Mouse (Mus musculus): ENCODE data around the gene Mreg. TPM values are rescaled to one million over a fixed set of nuclear protein-coding genes. Genes with fewer than 3 reads are reported as not detected.
A peak's percentile ranks its signal among the peaks of the same experiment; 100 is the strongest.

Mreg gene
- total RNA-seq, 4 experiments from 2014 or later = 4.6 to 6.9 (median 6.0) TPM

DNA sequence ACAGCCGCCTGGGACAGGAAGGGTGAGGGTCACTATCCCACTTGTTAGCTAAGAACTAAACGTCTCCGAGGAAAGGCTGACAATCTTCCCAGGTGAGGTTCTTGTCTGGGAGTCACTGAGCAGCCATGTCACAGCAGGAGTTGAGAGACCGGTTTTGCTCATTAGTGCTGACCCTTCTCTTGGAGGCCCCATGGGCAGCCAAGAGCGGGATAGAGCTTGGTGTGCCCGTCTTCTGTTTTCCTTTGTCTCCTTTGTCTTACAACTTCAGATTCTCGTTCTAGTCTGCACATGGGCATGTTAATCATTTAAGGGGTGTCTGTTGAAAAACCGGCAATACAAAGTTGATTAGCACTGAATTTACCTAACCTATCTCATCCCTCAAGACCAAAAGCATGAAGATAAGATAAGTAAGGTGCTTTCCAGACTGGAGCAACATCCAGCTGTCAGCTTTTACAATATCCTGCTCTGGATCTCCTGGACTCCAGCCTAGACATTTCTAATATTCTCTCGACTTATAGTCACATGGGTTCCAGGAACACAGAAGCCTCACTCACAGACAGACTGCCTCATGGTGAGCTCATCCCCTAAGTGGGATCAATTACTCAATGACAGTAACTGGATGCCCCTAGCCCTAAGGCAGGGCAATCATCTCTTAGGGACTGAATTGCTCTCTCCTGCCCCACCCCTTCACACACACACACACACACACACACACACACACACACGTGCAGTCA lies 15.3 kb downstream of the Mreg start:
- no peak for DNase-seq (ENCODE audit: low spot score in 2 of 2)

- DNase-seq (ENCODE audit: low spot score in 2 of 2) = no peak
Measured at GRCm38 (mm10) chr1:72196123-72196522, 16.0 kb downstream of the Mreg start.

GRCm38 (mm10) chr1:72191449-72191848 lies 20.7 kb downstream of the Mreg start:
- DNase-seq (ENCODE audit: low spot score in 2 of 2) = no peak

DNA sequence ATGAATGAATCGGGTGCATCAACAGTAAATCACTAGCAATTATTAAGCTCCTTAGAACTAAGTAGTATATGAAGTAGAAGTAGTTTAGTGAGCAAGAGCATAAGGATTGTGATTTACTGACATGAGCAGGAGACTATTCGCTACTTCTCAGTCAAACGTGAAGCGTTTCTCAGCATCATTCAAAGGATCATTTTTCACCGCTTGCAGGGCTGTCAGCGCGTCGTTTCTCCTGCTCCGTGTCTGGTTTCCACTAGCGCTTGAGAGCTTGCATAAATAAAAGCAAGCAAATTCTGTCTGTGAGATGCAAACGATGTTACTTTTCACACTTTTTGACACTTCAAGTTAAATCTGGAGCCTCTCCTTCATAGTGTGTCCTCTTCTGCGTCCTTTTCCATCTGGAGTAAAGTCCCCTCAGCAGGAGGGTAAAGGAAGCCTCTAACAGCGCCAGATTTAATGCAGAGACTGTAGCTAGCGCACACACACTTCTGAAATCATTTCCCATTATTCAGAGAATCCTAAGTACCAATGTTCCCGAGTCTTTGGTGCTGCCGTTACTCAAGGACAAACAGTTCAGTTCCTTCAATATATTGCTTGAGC lies 23.9 kb downstream of the Mreg start:
- no peak for DNase-seq (ENCODE audit: low spot score in 2 of 2)

DNA sequence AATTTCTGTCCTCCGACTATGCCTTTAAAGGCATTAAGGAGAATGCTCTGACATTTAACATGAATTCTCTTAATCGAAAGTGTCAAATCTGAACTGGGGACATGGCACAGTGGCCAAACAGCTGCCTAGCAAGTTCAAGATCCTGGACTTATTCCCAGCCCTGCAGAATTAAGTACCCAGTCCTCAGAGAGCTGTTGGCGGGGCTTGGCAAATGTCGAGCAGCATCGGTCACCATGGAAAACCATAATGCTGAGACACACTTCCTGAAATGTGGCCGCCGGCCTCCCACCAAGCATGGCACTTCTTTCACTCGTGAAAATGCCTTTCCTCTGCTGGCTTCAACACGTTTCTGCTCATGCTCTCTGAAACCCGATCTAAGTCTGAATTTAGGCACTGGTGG lies 24.6 kb downstream of the Mreg start:
- DNase-seq (ENCODE audit: low spot score in 2 of 2) = no peak

DNA sequence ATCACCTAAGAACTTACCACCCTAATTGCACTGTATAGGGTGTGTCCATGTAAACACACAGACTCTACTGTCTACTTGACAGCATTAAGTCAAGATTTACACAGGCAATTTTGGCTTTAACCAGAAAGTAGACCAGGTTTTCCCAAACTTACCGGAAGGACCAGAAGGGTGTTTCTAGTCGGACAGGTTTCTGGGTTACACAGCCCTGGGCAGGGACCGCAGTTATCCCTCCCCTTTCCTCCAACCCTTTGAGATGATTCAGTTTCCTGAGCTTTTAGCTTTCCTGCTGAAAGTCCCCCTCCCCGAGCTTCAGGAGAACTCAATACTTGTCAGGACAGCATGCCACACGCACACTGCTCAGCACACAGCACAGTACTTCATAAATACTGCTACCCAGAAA lies 26.0 kb downstream of the Mreg start:
- DNase-seq (ENCODE audit: low spot score in 2 of 2) = no peak

DNA sequence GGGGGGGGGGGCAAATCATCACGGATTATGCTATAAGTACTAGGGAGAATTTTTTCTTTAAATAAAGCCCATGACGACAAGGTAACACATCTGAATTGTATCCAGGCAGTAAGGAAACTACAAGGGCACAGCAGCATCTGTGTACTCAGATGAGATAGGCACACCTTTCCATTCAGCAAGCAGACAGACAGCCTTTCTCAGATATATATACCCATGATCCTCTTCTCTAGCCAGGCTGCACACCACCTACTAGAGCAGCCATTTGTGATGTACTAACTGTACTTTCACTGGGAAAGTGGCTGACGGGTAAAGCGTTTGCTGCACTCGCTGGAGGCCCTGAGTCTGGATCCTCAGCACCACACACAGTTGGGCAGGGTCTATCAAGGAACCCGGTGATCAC lies 28.6 kb downstream of the Mreg start:
- no peak for DNase-seq (ENCODE audit: low spot score in 2 of 2)

- no peak for DNase-seq (ENCODE audit: low spot score in 2 of 2)
Measured at GRCm38 (mm10) chr1:72182930-72183499, 29.1 kb downstream of the Mreg start.

DNA sequence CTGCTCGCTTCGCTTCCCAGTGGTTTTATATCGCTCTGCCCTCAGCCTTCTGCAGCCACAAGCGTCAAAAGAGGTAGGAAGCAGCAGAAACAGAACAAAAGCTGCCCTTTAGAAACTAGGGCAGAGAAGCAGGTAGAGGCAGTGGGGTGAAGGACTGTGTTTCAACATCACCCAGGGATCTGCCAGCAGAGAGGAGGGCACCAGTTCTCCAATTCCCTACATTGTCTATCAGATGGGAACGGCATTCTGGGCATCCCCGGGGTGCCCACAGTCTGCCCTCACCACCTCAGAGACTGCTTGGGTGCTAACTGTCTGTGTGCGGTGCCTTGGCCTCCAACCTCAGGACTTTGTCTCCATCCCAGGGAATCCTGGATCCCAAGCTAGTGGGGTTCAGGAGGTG lies 32.2 kb downstream of the Mreg start:
- no peak for DNase-seq (ENCODE audit: low spot score in 2 of 2)

GRCm38 (mm10) chr1:72176239-72176638 lies 35.9 kb downstream of the Mreg start:
- peak; percentile 4 to 60 for DNase-seq (ENCODE audit: low spot score in 2 of 2)

DNA sequence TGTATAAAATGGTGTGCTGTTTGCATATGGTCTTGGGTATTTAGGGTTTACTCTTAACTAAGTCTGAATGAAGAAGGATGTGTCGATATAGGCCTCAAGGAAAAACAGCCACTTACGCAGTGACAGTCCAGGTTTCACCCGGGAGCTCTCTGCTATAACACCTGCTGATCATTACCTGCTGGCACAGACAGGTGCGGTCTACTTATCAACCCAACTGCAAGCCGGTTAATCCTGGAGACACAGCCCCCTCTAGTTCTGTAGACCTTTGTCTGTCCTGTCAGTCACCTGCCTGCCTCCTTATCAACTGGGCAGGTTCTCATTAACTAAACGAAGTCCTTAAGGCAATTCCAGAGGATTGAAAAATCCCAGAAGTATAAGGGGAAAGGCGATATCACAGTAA lies 37.9 kb downstream of the Mreg start:
- DNase-seq (ENCODE audit: low spot score in 2 of 2) = no peak

DNA sequence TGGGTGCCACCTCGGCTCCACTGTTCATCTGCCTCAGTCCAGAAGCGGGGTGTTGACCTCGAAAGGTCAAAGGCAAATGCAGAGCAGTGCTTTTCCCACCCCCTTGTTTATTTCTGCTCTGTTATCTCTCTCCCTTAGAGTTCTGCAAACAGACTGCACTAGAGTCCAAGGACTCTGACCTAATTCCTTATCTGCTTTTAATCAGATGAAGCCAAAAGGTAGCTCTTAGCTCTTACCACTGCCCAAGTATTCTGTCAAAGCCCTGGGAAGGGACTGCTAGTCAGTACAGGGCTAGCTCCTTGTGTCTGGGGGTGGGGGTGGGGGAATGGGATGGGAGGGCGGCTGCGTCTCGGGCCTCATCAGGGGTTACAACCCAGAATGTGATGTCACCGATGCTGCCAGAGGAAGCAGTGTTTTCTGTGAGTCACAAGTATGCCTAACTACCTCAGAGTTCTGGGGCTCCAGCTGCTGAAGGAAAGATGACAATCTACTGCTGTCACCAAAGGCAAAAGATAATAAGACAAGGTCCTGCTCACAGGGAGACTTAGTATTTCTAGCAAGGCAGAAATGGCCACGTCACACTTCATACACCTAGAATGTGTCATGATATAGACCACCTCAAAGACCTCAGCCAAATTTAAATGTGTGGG lies 38.6 kb downstream of the Mreg start:
- DNase-seq (ENCODE audit: low spot score in 2 of 2) = no peak

- no peak for DNase-seq (ENCODE audit: low spot score in 2 of 2)
Measured at GRCm38 (mm10) chr1:72172788-72173187, 39.3 kb downstream of the Mreg start.

DNA sequence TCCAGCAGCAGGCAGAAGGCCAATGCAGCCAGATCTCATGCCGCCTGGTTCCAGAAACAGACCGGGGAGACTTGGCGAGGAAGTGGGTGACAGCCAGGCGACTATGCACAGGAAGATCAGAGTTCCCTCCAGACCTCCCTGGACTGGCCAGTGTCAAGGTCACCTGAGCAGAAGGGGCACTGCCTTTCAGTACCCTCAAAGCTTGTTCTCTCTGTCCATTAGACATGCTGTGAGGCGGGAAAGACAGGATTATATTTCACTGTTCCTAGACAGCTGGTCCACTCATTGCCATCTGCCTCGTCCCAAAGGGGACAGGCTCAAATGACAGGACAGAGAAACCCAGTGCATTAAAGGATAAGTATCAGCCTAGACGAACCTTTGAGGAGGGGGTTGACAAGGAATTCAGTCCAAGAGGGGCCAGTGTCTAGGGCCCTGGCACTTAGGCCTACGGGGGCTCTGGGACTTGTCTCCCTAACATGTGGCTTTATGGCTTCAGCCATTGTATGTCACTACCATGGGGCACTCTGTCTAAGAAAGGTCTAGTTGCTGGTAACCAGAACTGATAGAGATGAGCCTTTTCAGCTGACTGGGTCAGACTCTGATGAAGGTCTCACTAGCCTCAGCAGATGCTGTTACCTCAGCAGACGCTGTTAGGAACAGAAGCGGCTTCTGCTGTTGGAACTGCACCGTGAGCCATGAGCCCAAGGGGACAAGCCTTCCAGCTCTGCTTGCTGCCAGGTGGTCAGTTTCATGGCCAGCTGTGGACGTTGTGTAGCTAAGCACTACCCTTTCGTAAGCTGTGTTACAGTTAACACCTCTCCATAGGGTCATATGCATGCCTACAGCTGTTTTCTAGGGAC lies 40.9 kb downstream of the Mreg start:
- DNase-seq (ENCODE audit: low spot score in 2 of 2) = no peak

DNA sequence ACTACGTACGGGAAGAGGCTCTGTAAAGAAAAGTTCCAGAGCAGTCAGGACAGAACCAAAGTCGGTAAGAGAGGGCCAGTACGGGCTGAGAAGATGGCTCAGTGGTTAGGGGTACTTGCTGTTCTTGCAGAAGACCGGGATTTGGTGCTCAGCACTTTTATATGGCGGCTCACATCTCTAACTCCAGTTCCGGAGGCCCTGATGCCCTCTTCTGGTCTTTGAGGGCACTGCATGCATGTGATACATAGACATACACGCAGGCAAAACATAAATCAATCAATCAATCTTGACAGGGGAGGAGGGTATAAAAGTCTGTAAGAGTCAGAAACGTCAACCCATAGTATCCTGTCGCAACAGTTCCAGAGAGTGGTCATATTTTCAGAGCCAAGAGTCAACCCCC lies 45.1 kb downstream of the Mreg start:
- DNase-seq (ENCODE audit: low spot score in 2 of 2) = no peak

- no peak for DNase-seq (ENCODE audit: low spot score in 2 of 2)
Measured at GRCm38 (mm10) chr1:72166468-72166814, 45.7 kb downstream of the Mreg start.

DNA sequence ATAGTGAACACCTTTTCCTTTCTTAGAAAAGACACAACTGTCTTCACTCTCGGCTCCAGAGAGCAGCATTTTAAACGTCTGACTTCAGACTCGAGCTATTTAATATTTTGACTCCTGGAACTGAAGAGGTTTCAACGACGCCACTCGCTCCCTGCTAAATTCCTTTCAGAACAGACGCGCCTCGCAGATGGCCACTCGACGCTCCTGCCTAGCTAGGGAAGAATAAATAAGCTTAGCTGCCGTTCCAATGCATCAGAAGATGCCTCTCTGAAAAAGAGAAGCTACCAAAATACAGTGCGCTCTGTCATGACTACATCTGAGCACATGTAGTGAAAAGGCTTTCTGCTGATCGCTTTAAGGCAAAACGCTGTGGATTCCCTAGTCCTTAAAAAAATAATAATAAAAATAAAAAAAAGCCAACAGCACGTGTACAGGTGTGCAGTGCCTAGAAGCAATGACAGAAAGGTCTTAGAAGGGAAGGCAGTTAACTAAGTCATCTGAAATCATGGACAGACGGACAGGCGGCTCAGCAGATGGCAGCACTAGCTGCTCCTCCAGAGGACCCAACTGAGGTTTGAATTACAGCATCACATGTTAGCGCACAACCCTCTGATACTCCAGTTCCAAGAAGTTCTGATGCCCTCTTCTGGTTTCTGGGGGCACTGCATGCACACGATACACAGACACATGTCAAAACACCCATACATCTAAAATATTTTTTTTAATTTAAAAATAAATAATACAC lies 46.2 kb downstream of the Mreg start:
- no peak for DNase-seq (ENCODE audit: low spot score in 2 of 2)

DNA sequence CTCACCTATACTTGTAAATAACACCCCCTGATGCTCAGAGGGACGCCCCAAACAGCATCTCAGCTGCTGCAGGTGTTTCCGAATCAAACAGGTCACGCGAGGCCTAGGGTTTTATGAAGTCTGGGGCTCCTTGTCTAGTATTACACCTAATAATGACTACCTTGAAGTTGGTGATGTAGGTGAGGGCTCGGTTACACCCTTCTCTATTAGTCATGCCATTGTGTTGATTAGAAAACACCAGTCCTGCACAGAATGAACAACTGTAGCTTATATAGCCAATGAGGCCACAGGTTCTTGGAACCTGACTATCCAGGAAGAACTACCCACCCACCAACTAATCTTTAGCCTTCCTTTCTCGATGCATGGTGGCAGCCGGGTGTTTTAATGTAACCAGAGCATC lies 51.8 kb downstream of the Mreg start:
- no peak for DNase-seq (ENCODE audit: low spot score in 2 of 2)

DNA sequence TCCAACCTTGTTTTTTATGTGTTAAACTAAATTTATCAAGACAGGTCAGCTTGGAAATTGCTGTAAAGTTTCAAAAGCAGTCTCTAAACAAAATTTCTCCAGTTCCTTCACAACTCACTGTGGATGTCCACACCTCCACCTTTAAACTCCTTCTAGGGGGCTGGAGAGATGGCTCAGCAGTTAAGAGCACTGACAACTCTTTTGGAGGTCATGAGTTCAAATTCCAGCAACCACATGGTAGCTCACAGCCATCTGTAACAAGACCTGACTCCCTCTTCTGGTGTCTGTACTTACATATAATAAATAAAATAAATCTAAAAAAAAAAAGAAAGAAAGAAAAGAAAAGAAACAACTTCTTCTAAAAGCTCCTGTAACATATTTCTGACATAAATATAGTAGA lies 67.1 kb downstream of the Mreg start:
- no peak for DNase-seq (ENCODE audit: low spot score in 2 of 2)

GRCm38 (mm10) chr1:72144426-72144825 lies 67.7 kb downstream of the Mreg start:
- DNase-seq (ENCODE audit: low spot score in 2 of 2) = no peak

GRCm38 (mm10) chr1:72141893-72142480 lies 70.1 kb downstream of the Mreg start:
- no peak for DNase-seq (ENCODE audit: low spot score in 2 of 2)
